Mouse (Mus musculus): ENCODE measurements around the gene Hmgn2. TPM values are rescaled to one million over a fixed set of nuclear protein-coding genes. Genes with fewer than 3 reads are reported as not detected.

Gene Hmgn2
- polyA plus RNA-seq, 1 experiment from 2014 or later: 3,644 TPM

DNA sequence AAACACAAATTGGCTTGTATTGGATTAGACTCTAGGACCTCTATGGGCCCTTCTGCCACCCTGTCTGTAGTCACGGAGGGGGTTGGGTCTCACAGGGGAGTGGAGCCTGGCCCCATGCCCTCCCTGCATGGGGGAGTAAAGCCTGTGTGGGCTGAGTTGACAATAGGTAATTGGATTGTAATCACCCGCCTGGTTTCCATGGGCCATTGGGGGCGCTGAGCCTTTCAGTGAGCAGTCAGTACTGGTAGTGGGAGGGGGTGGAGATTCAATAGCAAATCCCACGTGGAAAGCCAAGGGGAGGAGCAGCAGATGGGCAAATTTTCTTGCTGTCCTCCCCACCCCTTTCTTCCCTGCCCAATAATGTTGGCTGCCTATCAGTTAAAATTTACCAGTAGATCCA is 1.7 kb upstream of the Hmgn2 start:
- Histone ChIP-seq H3K4me2 (no peak overlapping the region), H3K27ac (peak overlapping the region; percentile 100), H3K9me3 (no peaks in the 10 kb centered on the region), H3K27me3 (no peaks in the 10 kb centered on the region), H3K4me3 (replicated peaks) (no peak overlapping the region), H3K36me3 (replicated peaks) (peaks cover 30% of the 10 kb centered on the region), H3K9ac (peak overlapping the region; percentile 29), H3K4me1 (peaks cover 50% of the 10 kb centered on the region)
- ATAC-seq (ENCODE audit: low FRiP score): peak; percentile 4; the same call in 1 of the 2 replicates
- 7% methylated on average over 4 of the region's 4 CpGs for WGBS

DNA sequence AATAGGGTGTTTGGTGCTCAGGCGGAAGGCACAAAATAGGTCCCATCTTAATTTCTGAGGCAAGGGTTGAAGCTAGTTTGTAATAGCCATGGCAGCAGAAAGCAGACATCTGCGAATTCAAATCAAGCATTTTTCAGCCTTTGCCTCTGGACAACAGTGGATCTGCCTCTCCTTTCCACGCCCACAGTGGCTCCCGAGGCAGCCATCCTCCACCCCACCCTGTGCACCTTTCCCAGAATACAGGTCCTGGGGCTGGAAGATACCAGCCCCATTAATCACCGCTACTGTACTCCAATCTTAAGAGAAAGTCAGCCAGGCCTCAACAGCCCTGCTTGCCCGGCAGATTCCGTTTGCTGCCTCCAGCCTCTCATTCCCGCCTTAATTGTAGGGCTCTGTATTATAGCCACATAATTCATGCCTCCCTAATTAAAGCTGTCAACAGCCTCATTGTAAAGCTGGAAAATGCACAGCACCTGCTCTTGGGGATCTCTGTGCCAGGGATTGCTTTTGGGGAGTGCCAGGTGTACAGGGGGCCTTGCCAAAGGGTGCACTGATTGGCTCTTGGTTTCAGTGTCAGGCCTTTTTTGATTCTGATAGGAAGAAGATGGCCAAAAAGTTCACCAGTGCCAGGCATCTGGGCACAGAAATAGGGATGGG is 792 bp upstream of the Hmgn2 start:
- 34% methylated on average over 8 of the region's 8 CpGs for WGBS
- Histone ChIP-seq H3K4me1 (peaks cover 50% of the 10 kb centered on the region), H3K36me3 (replicated peaks) (peaks cover 24% of the 10 kb centered on the region), H3K4me2 (peak overlapping the region; percentile 82), H3K4me3 (replicated peaks) (no peak overlapping the region), H3K9ac (peak overlapping the region; percentile 97), H3K27me3 (no peaks in the 10 kb centered on the region), H3K9me3 (no peaks in the 10 kb centered on the region), H3K27ac (peak overlapping the region; percentile 100)
- no peak for ATAC-seq (ENCODE audit: low FRiP score)

DNA sequence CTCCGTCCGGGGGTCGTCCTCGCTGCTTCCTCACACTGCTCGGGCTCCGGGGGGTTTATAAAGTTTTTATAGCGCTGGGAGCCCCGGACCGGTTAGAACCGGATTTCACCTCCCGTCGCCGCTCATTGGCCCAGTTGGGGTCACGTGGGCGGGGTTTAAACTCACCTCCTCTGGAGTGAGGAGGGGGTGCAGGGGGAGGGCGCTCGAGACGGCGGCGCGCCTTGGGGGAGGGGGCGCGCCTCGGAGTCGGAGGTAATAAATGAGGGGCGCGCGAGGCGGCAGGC is 642 bp downstream of the Hmgn2 start:
- Histone ChIP-seq H3K9me3 (no peaks in the 10 kb centered on the region), H3K4me1 (peaks cover 50% of the 10 kb centered on the region), H3K4me3 (replicated peaks) (peak overlapping the region; percentile 80), H3K9ac (peak overlapping the region; percentile 97), H3K36me3 (replicated peaks) (peaks cover 35% of the 10 kb centered on the region), H3K4me2 (peak overlapping the region; percentile 82), H3K27ac (peak overlapping the region; percentile 100), H3K27me3 (no peaks in the 10 kb centered on the region)
- under 1% methylated on average over 27 of the region's 29 CpGs for WGBS
- ATAC-seq (ENCODE audit: low FRiP score): peak; percentile 85

DNA sequence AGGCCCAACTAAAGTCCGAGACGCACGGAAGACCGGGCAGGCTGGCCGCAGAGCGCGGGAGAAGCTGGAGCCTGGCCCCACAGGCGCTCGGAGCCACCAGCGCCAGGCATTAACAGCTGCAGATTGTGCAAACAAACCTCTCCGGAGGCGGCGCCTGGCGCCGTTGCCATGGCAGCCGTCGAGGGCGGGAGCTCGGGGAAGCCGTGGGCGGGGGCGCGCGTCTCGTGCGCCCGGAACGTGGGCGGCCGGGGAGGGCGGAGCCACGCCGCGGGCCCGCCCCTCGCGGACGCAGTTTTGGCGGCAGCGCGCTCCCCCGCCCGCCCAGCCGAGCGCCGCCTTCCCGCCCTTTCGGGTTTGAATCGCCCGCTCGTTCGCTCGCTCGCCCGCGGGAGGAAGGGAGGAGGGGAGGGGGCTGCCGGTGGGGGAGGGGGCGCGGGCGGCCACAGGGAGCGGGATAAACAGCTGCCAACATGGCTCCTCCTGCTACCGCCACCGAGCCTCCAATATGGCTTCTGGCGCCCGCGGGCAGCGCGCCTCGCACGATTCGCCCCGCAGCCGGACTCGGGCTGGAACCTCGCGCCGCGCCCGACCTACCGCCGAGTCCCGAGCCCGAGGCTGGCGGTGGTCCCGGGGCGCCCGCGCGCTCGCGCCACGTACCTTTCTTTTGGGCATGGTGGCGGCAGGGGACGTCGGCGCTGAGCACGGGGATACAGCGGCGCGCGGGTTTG is 1.1 kb downstream of the Hmgn2 start:
- Histone ChIP-seq H3K9ac (peak overlapping the region; percentile 97), H3K27me3 (no peaks in the 10 kb centered on the region), H3K4me3 (replicated peaks) (peak overlapping the region; percentile 80), H3K9me3 (no peaks in the 10 kb centered on the region), H3K4me2 (peak overlapping the region; percentile 82), H3K36me3 (replicated peaks) (peaks cover 37% of the 10 kb centered on the region), H3K27ac (peak overlapping the region; percentile 100), H3K4me1 (peaks cover 50% of the 10 kb centered on the region)
- peak; percentile 79 for ATAC-seq (ENCODE audit: low FRiP score)
- WGBS: under 1% methylated on average over 73 of the region's 101 CpGs

DNA sequence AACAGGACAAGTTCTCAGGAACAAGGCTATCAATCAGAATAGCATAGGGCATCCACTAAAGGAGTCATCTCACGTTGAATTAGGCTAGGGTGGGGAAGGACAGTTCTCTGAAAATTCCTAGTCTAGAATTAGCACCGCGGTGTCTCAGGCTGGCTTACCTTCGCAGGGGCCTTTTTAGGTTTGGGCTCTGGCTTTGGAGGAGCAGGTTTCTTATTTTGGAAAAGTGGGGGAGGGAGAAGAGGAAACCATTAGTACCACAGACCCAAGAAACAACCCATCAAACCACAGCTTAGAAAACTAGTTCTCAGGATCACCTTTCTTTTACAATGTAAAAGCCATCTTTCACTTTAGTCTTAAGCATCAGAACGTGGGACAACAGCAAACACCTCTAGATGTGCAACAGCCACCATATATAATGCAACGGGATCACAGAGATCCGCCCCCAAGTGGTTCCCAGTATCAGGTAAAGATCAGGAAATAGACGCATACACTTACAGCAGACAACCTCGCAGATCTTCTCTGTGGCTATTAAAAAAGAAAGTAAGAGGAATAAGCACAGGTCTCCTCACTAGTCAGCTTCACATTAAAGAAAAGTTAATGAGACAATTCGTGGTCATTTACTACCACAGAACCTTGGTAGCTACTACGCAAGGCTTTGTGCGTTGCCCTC is 2.0 kb downstream of the Hmgn2 start:
- 48% methylated on average over 12 of the region's 12 CpGs for WGBS

DNA sequence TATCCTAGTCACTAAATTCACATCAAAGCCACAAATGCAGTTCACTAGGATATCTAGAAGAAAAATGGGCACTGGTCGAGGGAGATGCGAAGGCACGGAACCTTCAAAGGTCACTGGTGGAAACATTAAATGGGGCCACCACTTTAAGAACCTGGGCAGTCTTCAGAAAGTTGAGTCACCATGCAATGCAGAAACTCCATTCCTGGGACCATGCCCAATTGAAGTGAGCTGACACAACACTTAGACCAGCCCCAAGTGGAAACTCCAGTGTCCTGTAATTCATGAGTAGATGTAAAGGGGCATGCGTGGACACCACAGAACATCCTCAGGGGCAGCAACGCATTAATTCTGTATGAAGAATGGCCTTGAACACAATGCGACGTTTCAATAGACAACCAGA is 5.9 kb downstream of the Hmgn2 start:
- Histone ChIP-seq H3K27me3 (no peaks in the 10 kb centered on the region), H3K27ac (0 out of 2 replicates have a peak overlapping the region, but pooled peaks have one; percentile 36), H3K4me1 (peaks cover 14% of the 10 kb centered on the region), H3K4me2 (no peak overlapping the region), H3K9me3 (no peaks in the 10 kb centered on the region), H3K36me3 (replicated peaks) (peaks cover 37% of the 10 kb centered on the region), H3K9ac (no peak overlapping the region), H3K4me3 (replicated peaks) (no peak overlapping the region)
- 87% methylated on average over 7 of the region's 7 CpGs for WGBS
- no peak for ATAC-seq (ENCODE audit: low FRiP score)

More for the DNA sequence above, 2.0 kb downstream of the Hmgn2 start:
- no peak for ATAC-seq (ENCODE audit: low FRiP score)
- peaks cover 37% of the 10 kb centered on the region for H3K36me3 ChIP-seq (replicated peaks)
- H3K27ac ChIP-seq: peak overlapping the region; percentile 100; the same call in 1 of the 2 replicates
- no peaks in the 10 kb centered on the region for H3K27me3 ChIP-seq
- peaks cover 44% of the 10 kb centered on the region for H3K4me1 ChIP-seq
- no peaks in the 10 kb centered on the region for H3K9me3 ChIP-seq
- peak overlapping the region; percentile 80 for H3K4me3 ChIP-seq (replicated peaks)
- peak overlapping the region; percentile 97 for H3K9ac ChIP-seq
- H3K4me2 ChIP-seq: peak overlapping the region; percentile 82

DNA sequence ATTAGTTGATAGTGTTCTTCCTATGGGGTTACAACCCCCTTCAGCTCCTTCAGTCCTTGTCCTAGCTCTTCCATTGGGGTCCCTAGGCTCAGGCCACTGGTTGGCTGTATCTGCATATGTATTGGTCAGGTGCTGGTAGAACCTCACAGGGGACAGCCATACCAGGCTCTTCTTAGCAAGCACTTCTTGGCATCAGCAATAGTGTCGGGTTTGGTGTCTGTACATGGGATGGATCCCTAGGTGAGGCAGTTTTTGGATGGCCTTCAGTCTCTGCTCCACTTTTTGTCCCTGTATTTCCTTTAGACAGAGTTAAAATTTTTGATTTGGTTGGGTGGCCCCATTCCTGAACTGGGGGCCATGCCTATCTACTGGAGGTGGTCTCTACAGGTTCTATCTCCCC is 9.6 kb downstream of the Hmgn2 start:
- WGBS: 83% methylated on average over 1 of the region's 1 CpGs
- H3K9ac ChIP-seq: no peak overlapping the region
- no peaks in the 10 kb centered on the region for H3K4me1 ChIP-seq
- no peaks in the 10 kb centered on the region for H3K27me3 ChIP-seq
- H3K4me3 ChIP-seq (replicated peaks): no peak overlapping the region
- peaks cover 15% of the 10 kb centered on the region for H3K36me3 ChIP-seq (replicated peaks)
- ATAC-seq (ENCODE audit: low FRiP score): no peak
- H3K27ac ChIP-seq: no peak overlapping the region
- H3K4me2 ChIP-seq: no peak overlapping the region
- H3K9me3 ChIP-seq: no peaks in the 10 kb centered on the region

DNA sequence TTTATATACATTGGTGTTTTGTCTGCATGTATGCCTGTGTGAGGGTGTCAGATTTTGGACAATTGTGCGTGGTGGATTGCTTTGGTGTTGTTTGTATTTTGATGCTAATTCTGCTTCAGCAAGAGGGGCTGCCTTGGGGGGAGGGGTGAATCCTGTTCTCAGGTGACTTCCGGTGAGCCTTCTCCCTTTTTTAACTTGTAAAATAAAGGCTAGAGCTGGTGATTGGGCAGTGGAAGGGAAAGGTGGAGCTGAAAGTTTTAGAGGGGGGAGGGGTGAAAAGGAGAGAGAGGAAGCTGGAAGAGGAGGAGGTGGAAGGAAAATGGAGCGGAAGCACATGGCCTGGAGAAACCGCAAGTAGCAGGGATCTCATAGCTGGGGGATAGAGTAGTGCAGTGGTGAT is 12.1 kb downstream of the Hmgn2 start:
- no peaks in the 10 kb centered on the region for H3K36me3 ChIP-seq (replicated peaks)
- H3K4me2 ChIP-seq: no peak overlapping the region
- H3K4me1 ChIP-seq: no peaks in the 10 kb centered on the region
- no peak overlapping the region for H3K4me3 ChIP-seq (replicated peaks)
- 88% methylated on average over 4 of the region's 4 CpGs for WGBS
- H3K27ac ChIP-seq: no peak overlapping the region
- ATAC-seq (ENCODE audit: low FRiP score): no peak
- H3K9me3 ChIP-seq: no peaks in the 10 kb centered on the region
- no peak overlapping the region for H3K9ac ChIP-seq
- no peaks in the 10 kb centered on the region for H3K27me3 ChIP-seq

DNA sequence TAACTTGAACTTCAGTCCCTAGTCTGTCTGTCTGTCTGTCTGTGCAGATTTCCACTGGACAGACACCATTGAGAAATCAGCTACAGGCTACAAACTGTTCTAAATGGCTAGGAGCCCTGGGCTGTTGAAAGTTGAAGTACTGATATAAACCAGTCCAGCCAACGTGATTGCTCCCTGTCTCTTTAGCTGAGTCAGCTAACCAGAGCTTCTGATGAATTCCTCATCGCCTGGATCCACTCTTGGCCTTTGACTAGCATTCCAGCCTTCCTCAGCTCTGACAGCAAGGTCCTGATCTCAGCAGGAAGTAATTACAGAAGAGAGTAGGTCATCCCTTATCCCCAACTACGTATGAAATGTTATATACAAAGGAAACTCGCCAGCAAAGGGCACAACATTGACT is 21.7 kb downstream of the Hmgn2 start:
- no peak overlapping the region for H3K4me3 ChIP-seq (replicated peaks)
- 76% methylated on average over 4 of the region's 4 CpGs for WGBS
- H3K36me3 ChIP-seq (replicated peaks): no peaks in the 10 kb centered on the region
- H3K27me3 ChIP-seq: no peaks in the 10 kb centered on the region
- H3K9ac ChIP-seq: no peak overlapping the region
- H3K4me2 ChIP-seq: no peak overlapping the region
- no peak overlapping the region for H3K27ac ChIP-seq
- ATAC-seq (ENCODE audit: low FRiP score): no peak
- H3K9me3 ChIP-seq: peaks cover 3% of the 10 kb centered on the region; the same call in 1 of the 2 replicates
- no peaks in the 10 kb centered on the region for H3K4me1 ChIP-seq

DNA sequence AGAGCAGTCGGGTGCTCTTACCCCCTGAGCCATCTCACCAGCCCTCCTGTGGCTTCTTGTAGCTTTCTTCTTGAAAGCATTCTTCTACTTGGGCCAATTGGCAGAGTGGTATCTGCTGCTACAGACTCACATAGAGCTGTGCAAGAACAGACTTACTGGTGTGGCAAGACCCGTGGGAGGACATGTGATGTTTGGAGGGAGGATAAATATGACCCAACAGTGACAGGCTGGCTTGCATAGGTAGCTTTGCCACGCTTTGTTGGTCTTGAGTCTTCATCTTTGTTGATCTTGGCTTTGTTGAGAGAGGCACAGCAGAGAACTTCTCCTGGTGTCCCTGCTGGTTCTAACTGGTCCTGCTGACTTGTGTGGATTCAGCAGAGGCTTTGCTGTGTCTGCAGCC is 24.7 kb downstream of the Hmgn2 start:
- 79% methylated on average over 3 of the region's 3 CpGs for WGBS
- no peak for ATAC-seq (ENCODE audit: low FRiP score)

DNA sequence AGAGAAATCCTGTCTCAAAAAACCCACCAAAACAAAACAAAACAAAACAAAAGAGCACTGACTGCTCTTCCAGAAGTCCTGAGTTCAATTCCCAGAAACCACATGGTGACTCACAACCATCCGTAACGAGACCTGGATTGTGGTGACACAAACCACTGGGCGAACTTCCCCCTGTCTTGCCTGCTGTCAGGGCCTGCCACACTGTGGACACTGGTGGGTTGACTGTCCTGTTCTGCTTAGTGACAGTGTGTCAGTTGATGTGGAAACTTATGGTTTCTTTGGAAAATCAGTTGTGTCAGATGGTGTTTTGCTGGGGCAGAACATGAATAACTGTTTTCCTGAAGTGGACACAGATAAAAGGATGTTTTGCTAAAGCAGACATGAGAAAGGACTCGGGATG is 25.8 kb downstream of the Hmgn2 start:
- 94% methylated on average over 4 of the region's 4 CpGs for WGBS

More for the DNA sequence above, 24.7 kb downstream of the Hmgn2 start:
- H3K9ac ChIP-seq: no peak overlapping the region
- H3K27me3 ChIP-seq: no peaks in the 10 kb centered on the region
- no peak overlapping the region for H3K4me3 ChIP-seq (replicated peaks)
- H3K36me3 ChIP-seq (replicated peaks): no peaks in the 10 kb centered on the region
- H3K4me1 ChIP-seq: no peaks in the 10 kb centered on the region
- no peak overlapping the region for H3K27ac ChIP-seq
- peaks cover 3% of the 10 kb centered on the region; the same call in 1 of the 2 replicates for H3K9me3 ChIP-seq
- H3K4me2 ChIP-seq: no peak overlapping the region

DNA sequence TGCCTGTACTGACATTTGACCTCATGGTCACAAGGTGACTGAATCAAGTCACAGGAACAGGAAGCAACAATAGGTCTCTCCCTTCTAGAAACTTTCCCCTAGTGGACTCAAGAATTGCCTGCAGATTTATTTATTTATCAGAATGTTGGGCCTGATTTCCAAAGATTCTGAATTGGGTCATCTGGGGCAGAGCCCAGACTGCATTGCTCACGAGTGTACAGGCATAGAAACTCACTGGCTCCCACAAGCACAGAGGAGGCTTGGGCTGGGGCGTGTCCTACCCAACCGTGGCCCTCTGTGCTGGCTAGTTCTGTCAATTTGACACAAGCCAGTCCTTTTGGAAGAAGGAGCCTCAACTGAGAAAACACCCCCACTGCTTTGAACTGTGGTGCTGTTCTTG is 26.9 kb downstream of the Hmgn2 start:
- H3K4me2 ChIP-seq: no peak overlapping the region
- H3K9ac ChIP-seq: no peak overlapping the region
- H3K4me1 ChIP-seq: no peaks in the 10 kb centered on the region
- H3K27me3 ChIP-seq: no peaks in the 10 kb centered on the region
- H3K4me3 ChIP-seq (replicated peaks): no peak overlapping the region
- H3K36me3 ChIP-seq (replicated peaks): no peaks in the 10 kb centered on the region
- ATAC-seq (ENCODE audit: low FRiP score): no peak
- peaks cover 3% of the 10 kb centered on the region; the same call in 1 of the 2 replicates for H3K9me3 ChIP-seq
- 68% methylated on average over 3 of the region's 3 CpGs for WGBS
- H3K27ac ChIP-seq: no peak overlapping the region

More for the DNA sequence above, 25.8 kb downstream of the Hmgn2 start:
- no peaks in the 10 kb centered on the region for H3K4me1 ChIP-seq
- H3K9ac ChIP-seq: no peak overlapping the region
- H3K36me3 ChIP-seq (replicated peaks): no peaks in the 10 kb centered on the region
- H3K9me3 ChIP-seq: peaks cover 3% of the 10 kb centered on the region; the same call in 1 of the 2 replicates
- no peak for ATAC-seq (ENCODE audit: low FRiP score)
- no peak overlapping the region for H3K27ac ChIP-seq
- H3K27me3 ChIP-seq: no peaks in the 10 kb centered on the region
- no peak overlapping the region for H3K4me2 ChIP-seq
- no peak overlapping the region for H3K4me3 ChIP-seq (replicated peaks)
